Mouse (Mus musculus) adrenal gland, adult 18-20 months (tissue): ENCODE measurements around the gene Casp12. TPM values are rescaled to one million over a fixed set of nuclear protein-coding genes. Genes with fewer than 3 reads are reported as not detected.
"Not testable (repeated sequence)": the region's sequence is repeated elsewhere in the genome, so short reads cannot be mapped to it uniquely, and the experiment has no call there.

ENCODE experiments used
- DNase-seq, 2 experiments: peaks; one replicate each; pipeline ENCODE4 v3.0.0; 2021 to 2022; ENCODE audit warnings: low spot score in 2 of 2
- long read RNA-seq, 2 experiments: library from polyadenylated mRNA; stranded (forward); transcript quantifications; one replicate each; pipeline ENCODE4 v2.0.0; 2021
- total RNA-seq, 2 experiments: library from RNA; stranded (reverse); gene quantifications; 1 replicate in 1 of 2; 2 replicates in 1 of 2; pipeline ENCODE4 v1.2.3; 2021

Gene Casp12
- total RNA-seq = 10 to 100 TPM; 21.2 to 37.8 TPM
- long read RNA-seq, experiment 1, partial matches to known transcripts = 2 of 10 reads
- long read RNA-seq, experiment 1, other reads (novel, unspliced or antisense) = 4 of 10 reads
- long read RNA-seq, experiment 2, transcript Casp12-201 (11 exons, 2,649 nt) = major isoform, 65 of 79 reads
- long read RNA-seq, experiment 2, partial matches to known transcripts = 8 of 79 reads
- long read RNA-seq, experiment 2, other reads (novel, unspliced or antisense) = 5 of 79 reads

- peak; percentile 28 to 32 for DNase-seq
These were observed at the start of gene Casp12 for GRCm38 (mm10) chr9:5345291-5345898. TSS of gene Casp12 (plus strand) at chr9:5345430.

- DNase-seq = no peak
These were observed 48.6 kb upstream of the Casp12 start for GRCm38 (mm10) chr9:5296354-5297237.

- no peak for DNase-seq
These were observed 46.7 kb upstream of the Casp12 start, which contains the start of gene Casp1 for GRCm38 (mm10) chr9:5298329-5299131. TSS of gene Casp1 (plus strand) at chr9:5298517.

GRCm38 (mm10) chr9:5299132-5299381 is 46.2 kb upstream of the Casp12 start:
- no peak for DNase-seq

- no peak for DNase-seq
These were observed 36.7 kb upstream of the Casp12 start, which contains the start of gene Casp4 for GRCm38 (mm10) chr9:5308561-5308960. TSS of gene Casp4 (plus strand) at chr9:5308828.

GRCm38 (mm10) chr9:5310112-5310511 is 35.1 kb upstream of the Casp12 start:
- DNase-seq = no peak

GRCm38 (mm10) chr9:5311435-5311834 is 33.8 kb upstream of the Casp12 start:
- DNase-seq = no peak

GRCm38 (mm10) chr9:5328204-5328603 is 17.0 kb upstream of the Casp12 start:
- no peak for DNase-seq

GRCm38 (mm10) chr9:5332441-5332840 is 12.8 kb upstream of the Casp12 start:
- no peak for DNase-seq

- DNase-seq = no peak
These were observed 11.8 kb upstream of the Casp12 start for GRCm38 (mm10) chr9:5333422-5333821.

- DNase-seq = no peak
These were observed 2.1 kb upstream of the Casp12 start for GRCm38 (mm10) chr9:5343092-5343491.

GRCm38 (mm10) chr9:5344090-5344489 is 1.1 kb upstream of the Casp12 start:
- no peak for DNase-seq

- no peak for DNase-seq
These were observed 2.2 kb downstream of the Casp12 start for GRCm38 (mm10) chr9:5347381-5347780.

- DNase-seq = no peak
These were observed 8.4 kb downstream of the Casp12 start for GRCm38 (mm10) chr9:5353673-5354072.

- DNase-seq = no peak
These were observed 11.6 kb downstream of the Casp12 start for GRCm38 (mm10) chr9:5356801-5357200.

GRCm38 (mm10) chr9:5393561-5393960 is 48.3 kb downstream of the Casp12 start:
- no peak for DNase-seq

- not testable (repeated sequence) for DNase-seq
These were observed 50.6 kb downstream of the Casp12 start for GRCm38 (mm10) chr9:5395861-5396260.

- DNase-seq = no peak
These were observed 65.8 kb downstream of the Casp12 start for GRCm38 (mm10) chr9:5410988-5411568.

GRCm38 (mm10) chr9:5412446-5413111 is 67.3 kb downstream of the Casp12 start:
- DNase-seq = no peak

- no peak for DNase-seq
These were observed 72.6 kb downstream of the Casp12 start for GRCm38 (mm10) chr9:5417871-5418270.
